Mouse (Mus musculus): Measurements from ENCODE around the gene Henmt1.

GRCm38 (mm10) chr3:108889908-108890307, 49.8 kb upstream of the Henmt1 start, which contains the start of gene Fndc7:
- TF ChIP-seq CTCF (IDR thresholded peaks at IDR 0.05; ENCODE audit: low read depth, low read length) (no peak), POLR2AphosphoS5 (IDR thresholded peaks at IDR 0.05; ENCODE audit: insufficient replicate concordance, low read depth, low read length) (no peak)
